Mouse (Mus musculus) B cell, adult 2 months (primary cell): ENCODE data around the gene Trappc6b.
A peak's percentile ranks its signal among the peaks of the same experiment; 100 is the strongest.

Experiments
- DNase-seq, 2 experiments: peaks; one replicate each; pipeline ENCODE4 v3.0.0; 2022

Trappc6b gene

GRCm38 (mm10) chr12:59053976-59054375 is 7.3 kb downstream of the Trappc6b start:
- no peak for DNase-seq

GRCm38 (mm10) chr12:59053166-59053565 is 8.1 kb downstream of the Trappc6b start:
- no peak for DNase-seq

- DNase-seq: no peak
These were observed 8.8 kb downstream of the Trappc6b start for GRCm38 (mm10) chr12:59052470-59052869.

- peak; percentile 42 to 52 for DNase-seq
These were observed 20.4 kb downstream of the Trappc6b start for GRCm38 (mm10) chr12:59040851-59041250.

- peak; percentile 60 to 65 for DNase-seq
These were observed 21.1 kb downstream of the Trappc6b start for GRCm38 (mm10) chr12:59039971-59040844.

- no peak for DNase-seq
These were observed 21.9 kb downstream of the Trappc6b start for GRCm38 (mm10) chr12:59039162-59039970.

- DNase-seq: peak; percentile 35 to 36
These were observed 29.2 kb downstream of the Trappc6b start for GRCm38 (mm10) chr12:59032101-59032500.

GRCm38 (mm10) chr12:59021306-59021705 is 40.0 kb downstream of the Trappc6b start:
- DNase-seq: no peak

- no peak for DNase-seq
These were observed 41.4 kb downstream of the Trappc6b start for GRCm38 (mm10) chr12:59019891-59020290.

- no peak for DNase-seq
These were observed 43.3 kb downstream of the Trappc6b start for GRCm38 (mm10) chr12:59017970-59018369.

GRCm38 (mm10) chr12:59013234-59013633 is 48.0 kb downstream of the Trappc6b start, which contains the start of gene Gemin2:
Gemin2 (plus strand) TSS chr12:59013393.
- peak; percentile 90 to 91 for DNase-seq

- DNase-seq: no peak
These were observed 48.6 kb downstream of the Trappc6b start for GRCm38 (mm10) chr12:59012710-59013091.

- DNase-seq: peak; percentile 99
These were observed 49.2 kb downstream of the Trappc6b start, which contains the start of gene Sec23a for GRCm38 (mm10) chr12:59011844-59012709. Sec23a (minus strand) TSS chr12:59012017.

- DNase-seq: no peak
These were observed 49.9 kb downstream of the Trappc6b start for GRCm38 (mm10) chr12:59011275-59011843.

- DNase-seq: peak; percentile 35 to 45
These were observed 50.8 kb downstream of the Trappc6b start for GRCm38 (mm10) chr12:59010482-59010881.
